Mouse (Mus musculus) hindbrain, postnatal 0 days (tissue): ENCODE data around the gene Rcor2. TPM values are rescaled to one million over a fixed set of nuclear protein-coding genes. Genes with fewer than 3 reads are reported as not detected.

Experiments
- ATAC-seq: fragments of 200-750 bp; cut with Nextera tagmentation; 2 replicates; pipeline ENCODE4 v1.8.0; 2017; ENCODE audit warnings: mild to moderate bottlenecking, moderate TSS enrichment, moderate library complexity
- DNase-seq: peaks from one replicate; pipeline ENCODE4 v3.0.0-alpha.2; 2015; ENCODE audit warnings: low spot score
- H3K27ac ChIP-seq: fragments of 300-500 bp; sonication (generic); 2 replicates; pipeline ENCODE4 v1.5.1; 2014; ENCODE audit warnings: mild to moderate bottlenecking
- H3K27me3 ChIP-seq: fragments of 300-500 bp; sonication (generic); 2 replicates; pipeline ENCODE4 v1.6.1; 2014; ENCODE audit warnings: low read length, mixed read lengths; ENCODE audit not compliant: insufficient read depth
- H3K36me3 ChIP-seq: fragments of 300-500 bp; sonication (generic); 2 replicates; pipeline ENCODE4 v1.6.1; 2014; ENCODE audit warnings: low read length, mixed read lengths; ENCODE audit not compliant: insufficient read depth
- H3K4me1 ChIP-seq: fragments of 300-500 bp; sonication (generic); 2 replicates; pipeline ENCODE4 v1.6.1; 2014; ENCODE audit warnings: antibody characterized with exemption, low read length, mixed read lengths; ENCODE audit not compliant: insufficient read depth
- H3K4me2 ChIP-seq: fragments of 300-500 bp; sonication (generic); 2 replicates; pipeline ENCODE4 v1.6.1; 2014; ENCODE audit warnings: low read depth, mild to moderate bottlenecking, low read length, moderate library complexity, mixed read lengths
- H3K4me3 ChIP-seq: fragments of 300-500 bp; sonication (generic); 2 replicates; pipeline ENCODE4 v1.5.1; 2014; ENCODE audit warnings: low read length
- H3K9ac ChIP-seq: fragments of 300-500 bp; sonication (generic); replicated peaks from 2 replicates; pipeline ENCODE4 v1.6.1; 2014; ENCODE audit warnings: mild to moderate bottlenecking, low read length, moderate library complexity, mixed read lengths
- H3K9me3 ChIP-seq: fragments of 300-500 bp; sonication (generic); 2 replicates; pipeline ENCODE4 v1.6.1; 2016; ENCODE audit warnings: low read length, mixed read lengths
- CTCF ChIP-seq: IDR thresholded peaks from 2 replicates; pipeline ENCODE4 v1.5.1; 2016; ENCODE audit warnings: antibody characterized with exemption, control low read depth, low read depth
- WGBS: fragments of 180-500 bp; shearing (Covaris S2); extraction: QIAGEN DNeasy Blood & Tissue Kit; methylation state at CpG from one replicate; pipeline ENCODE4 v1.1.7; 2014; 5-methylcytosine and 5-hydroxymethylcytosine counted together
- polyA plus RNA-seq: library from polyadenylated mRNA; unstranded; fragments of >200 nt; fragmentation: Nextera tagmentation; extraction: Ambion mirVana; gene quantifications from 2 replicates; pipeline ENCODE4 v1.2.1, GENCODE M21; 2015
- total RNA-seq: library from RNA; depleted of rRNA; stranded (reverse); fragments of >200 nt; gene quantifications from 2 replicates; pipeline ENCODE4 v1.2.3, GENCODE M21; 2014; rRNA removed

Gene Rcor2
- 73.2 and 91.7 TPM in 2 replicates for total RNA-seq
- polyA plus RNA-seq: 14.8 and 16.6 TPM in 2 replicates

- H3K4me3 ChIP-seq: peak within 1 kb of the TSS; percentile 64
- peak; percentile 82 for DNase-seq
- peaks cover 13% of the 10 kb centered on the region; the same call in 1 of the 2 replicates for H3K36me3 ChIP-seq
- H3K27ac ChIP-seq: peak within 1 kb of the TSS; percentile 92
- peaks cover 37% of the 10 kb centered on the region for H3K4me1 ChIP-seq
- peak within 1 kb of the TSS; percentile 81 for H3K9ac ChIP-seq
- peak; percentile 54 for ATAC-seq
- under 1% methylated on average over 24 of the region's 28 CpGs for WGBS
- no peaks in the 10 kb centered on the region for H3K27me3 ChIP-seq
- H3K4me2 ChIP-seq: peak within 1 kb of the TSS; percentile 77
- 0 out of 2 replicates have a peak, but pooled peaks cover 2% of the 10 kb centered on the region for H3K9me3 ChIP-seq
- no peak for TF ChIP-seq CTCF
These were observed at the start of gene Rcor2 for GRCm38 (mm10) chr19:7267091-7267741. TSS of gene Rcor2 (plus strand) at chr19:7267325.

GRCm38 (mm10) chr19:7217926-7218267 is 49.2 kb upstream of the Rcor2 start:
- H3K4me3 ChIP-seq: peak overlapping the region; percentile 91
- DNase-seq: no peak
- 9% methylated on average over 6 of the region's 6 CpGs for WGBS
- TF ChIP-seq CTCF: 0 out of 2 replicates have a peak, but pooled peaks have one; percentile 0
- no peaks in the 10 kb centered on the region for H3K9me3 ChIP-seq
- peaks cover 7% of the 10 kb centered on the region; the same call in 1 of the 2 replicates for H3K4me1 ChIP-seq
- H3K27me3 ChIP-seq: no peaks in the 10 kb centered on the region
- no peak overlapping the region for H3K9ac ChIP-seq
- H3K27ac ChIP-seq: no peak overlapping the region
- peak overlapping the region; percentile 81 for H3K4me2 ChIP-seq
- H3K36me3 ChIP-seq: peaks cover 12% of the 10 kb centered on the region
- ATAC-seq: no peak

- H3K36me3 ChIP-seq: peaks cover 12% of the 10 kb centered on the region
- 94% methylated on average over 5 of the region's 5 CpGs for WGBS
- DNase-seq (no peak), ATAC-seq (no peak)
- H3K4me2 ChIP-seq: no peak overlapping the region
- no peak overlapping the region for H3K9ac ChIP-seq
- H3K4me1 ChIP-seq: peaks cover 7% of the 10 kb centered on the region; the same call in 1 of the 2 replicates
- no peak overlapping the region for H3K27ac ChIP-seq
- H3K27me3 ChIP-seq: no peaks in the 10 kb centered on the region
- H3K4me3 ChIP-seq: no peak overlapping the region
- no peak for TF ChIP-seq CTCF
- H3K9me3 ChIP-seq: no peaks in the 10 kb centered on the region
These were observed 48.4 kb upstream of the Rcor2 start for GRCm38 (mm10) chr19:7218753-7219152.

- H3K27ac ChIP-seq: no peak overlapping the region
- no peaks in the 10 kb centered on the region for H3K9me3 ChIP-seq
- no peak for DNase-seq
- no peaks in the 10 kb centered on the region for H3K27me3 ChIP-seq
- WGBS: 77% methylated on average over 6 of the region's 6 CpGs
- H3K4me1 ChIP-seq: no peaks in the 10 kb centered on the region
- no peak for ATAC-seq
- H3K9ac ChIP-seq: no peak overlapping the region
- TF ChIP-seq CTCF: no peak
- H3K4me2 ChIP-seq: no peak overlapping the region
- peaks cover 14% of the 10 kb centered on the region for H3K36me3 ChIP-seq
- no peak overlapping the region for H3K4me3 ChIP-seq
These were observed 44.9 kb upstream of the Rcor2 start for GRCm38 (mm10) chr19:7222196-7222595.

GRCm38 (mm10) chr19:7223488-7223887 is 43.6 kb upstream of the Rcor2 start:
- no peaks in the 10 kb centered on the region for H3K9me3 ChIP-seq
- peak; percentile 31 for TF ChIP-seq CTCF
- ATAC-seq: no peak
- H3K4me3 ChIP-seq: no peak overlapping the region
- H3K9ac ChIP-seq: no peak overlapping the region
- H3K4me1 ChIP-seq: no peaks in the 10 kb centered on the region
- H3K27me3 ChIP-seq: no peaks in the 10 kb centered on the region
- H3K36me3 ChIP-seq: peaks cover 27% of the 10 kb centered on the region
- DNase-seq: no peak
- no peak overlapping the region for H3K27ac ChIP-seq
- no peak overlapping the region for H3K4me2 ChIP-seq

- no peak for DNase-seq
- Histone ChIP-seq H3K27me3 (no peaks in the 10 kb centered on the region), H3K4me1 (no peaks in the 10 kb centered on the region), H3K27ac (no peak overlapping the region), H3K4me2 (no peak overlapping the region), H3K4me3 (no peak overlapping the region), H3K36me3 (peaks cover 30% of the 10 kb centered on the region), H3K9me3 (no peaks in the 10 kb centered on the region), H3K9ac (no peak overlapping the region)
- WGBS: 89% methylated on average over 3 of the region's 3 CpGs
- no peak for ATAC-seq
- TF ChIP-seq CTCF: no peak
These were observed 42.9 kb upstream of the Rcor2 start for GRCm38 (mm10) chr19:7224253-7224652.

GRCm38 (mm10) chr19:7225096-7225690 is 41.9 kb upstream of the Rcor2 start:
- TF ChIP-seq CTCF: no peak
- no peak overlapping the region for H3K27ac ChIP-seq
- WGBS: 85% methylated on average over 9 of the region's 9 CpGs
- H3K27me3 ChIP-seq: no peaks in the 10 kb centered on the region
- H3K4me2 ChIP-seq: no peak overlapping the region
- no peaks in the 10 kb centered on the region for H3K4me1 ChIP-seq
- no peaks in the 10 kb centered on the region for H3K9me3 ChIP-seq
- no peak for DNase-seq
- no peak overlapping the region for H3K9ac ChIP-seq
- H3K4me3 ChIP-seq: no peak overlapping the region
- peaks cover 39% of the 10 kb centered on the region for H3K36me3 ChIP-seq
- ATAC-seq: no peak
